Mouse (Mus musculus): ENCODE data around the gene Cela3b. TPM values are rescaled to one million over a fixed set of nuclear protein-coding genes. Genes with fewer than 3 reads are reported as not detected.

The Cela3b gene
- 0.29 TPM in 1 of 2 replicates, not detected in the other for polyA plus RNA-seq (2015; fragmentation: Nextera tagmentation; extraction: Ambion mirVana)

DNA sequence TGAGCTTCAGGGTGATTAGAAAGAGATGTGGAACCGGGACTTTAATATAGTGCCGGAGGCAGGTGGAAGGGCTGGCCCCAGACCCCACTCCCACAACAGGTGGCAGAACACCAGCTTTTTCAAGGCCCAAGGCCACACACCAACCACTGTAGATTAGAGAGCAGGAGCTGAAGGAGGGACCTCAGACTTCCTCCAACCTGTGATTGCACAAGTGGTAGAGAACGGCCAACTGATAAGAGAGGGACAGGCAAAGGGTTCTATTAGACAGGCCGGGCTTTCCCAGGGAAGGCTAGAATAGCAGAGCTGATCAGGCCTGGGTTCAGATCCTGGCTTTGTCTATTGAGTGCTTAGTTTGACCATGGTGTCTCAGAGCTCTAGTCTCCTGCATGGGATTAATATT lies at the start of gene Cela3b:
Gene Cela3b, minus strand, starts transcription at position 39 of the 400 bp plus-strand sequence.
- no peak within 1 kb of the TSS for H3K4me3 ChIP-seq
- H3K27ac ChIP-seq: no peak within 1 kb of the TSS
- H3K36me3 ChIP-seq: no peaks in the 10 kb centered on the region
- WGBS: 88% methylated on average over 4 of the region's 4 CpGs
- ATAC-seq (ENCODE audit: insufficient number of reproducible peaks, insufficient read depth, low FRiP score, low TSS enrichment, low read depth): no peak
- no peaks in the 10 kb centered on the region for H3K9me3 ChIP-seq
- H3K9ac ChIP-seq: no peak within 1 kb of the TSS
- no peak within 1 kb of the TSS for H3K4me2 ChIP-seq
- no peaks in the 10 kb centered on the region for H3K4me1 ChIP-seq
- H3K27me3 ChIP-seq: no peaks in the 10 kb centered on the region

DNA sequence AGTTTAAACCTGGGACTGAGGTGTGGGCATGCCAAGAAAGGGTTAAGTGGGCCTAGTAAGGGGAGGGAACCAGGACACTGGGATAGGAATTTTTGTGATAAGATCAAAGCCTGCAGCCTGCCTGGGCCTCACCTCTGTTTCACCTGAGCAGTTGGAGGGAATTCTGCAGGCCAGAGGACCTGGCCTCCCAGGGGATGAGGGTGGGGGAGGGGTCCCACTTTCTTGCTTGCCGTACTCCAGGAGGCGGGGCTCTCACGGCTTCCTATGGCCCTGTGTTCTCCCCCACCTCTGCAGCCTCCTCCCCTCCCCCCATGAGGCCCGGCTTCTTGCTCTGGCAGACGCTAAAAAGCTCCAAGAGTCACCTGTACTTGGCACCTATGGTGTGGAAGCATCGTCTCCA lies 49.4 kb upstream of the Cela3b start:
- 5% methylated on average over 6 of the region's 6 CpGs for WGBS
- H3K4me2 ChIP-seq: peak overlapping the region; percentile 24
- H3K36me3 ChIP-seq: no peaks in the 10 kb centered on the region
- H3K9ac ChIP-seq: 0 out of 2 replicates have a peak overlapping the region, but pooled peaks have one; percentile 12
- no peak for ATAC-seq (ENCODE audit: insufficient number of reproducible peaks, insufficient read depth, low FRiP score, low TSS enrichment, low read depth)
- H3K27ac ChIP-seq: peak overlapping the region; percentile 48; the same call in 1 of the 2 replicates
- H3K4me3 ChIP-seq: no peak overlapping the region
- H3K4me1 ChIP-seq: peaks cover 85% of the 10 kb centered on the region
- H3K9me3 ChIP-seq: no peaks in the 10 kb centered on the region
- H3K27me3 ChIP-seq: no peaks in the 10 kb centered on the region

DNA sequence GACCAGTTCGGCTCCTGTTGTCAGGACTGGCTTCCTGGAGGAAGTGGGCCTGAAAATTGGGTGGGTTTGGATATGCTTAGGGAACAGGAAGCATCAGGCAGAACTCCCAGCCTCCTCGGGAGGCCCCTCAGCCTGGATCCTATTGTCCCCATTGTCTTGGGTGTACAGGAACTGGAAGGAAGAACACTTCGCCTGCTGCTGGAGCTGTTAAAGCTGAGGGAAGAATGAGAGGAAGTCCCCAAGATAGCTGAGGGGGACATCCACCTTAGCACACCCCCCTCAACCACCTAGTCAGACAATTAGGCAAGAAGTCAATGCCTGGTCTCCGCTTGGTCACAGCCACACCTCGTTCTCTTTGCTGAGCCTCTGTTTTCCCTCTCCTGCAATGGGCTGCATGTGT lies 48.0 kb upstream of the Cela3b start:
- Histone ChIP-seq H3K27ac (peak overlapping the region; percentile 35; the same call in 1 of the 2 replicates), H3K4me3 (no peak overlapping the region), H3K4me2 (no peak overlapping the region), H3K36me3 (no peaks in the 10 kb centered on the region), H3K4me1 (peaks cover 90% of the 10 kb centered on the region), H3K27me3 (no peaks in the 10 kb centered on the region), H3K9me3 (no peaks in the 10 kb centered on the region), H3K9ac (no peak overlapping the region)
- ATAC-seq (ENCODE audit: insufficient number of reproducible peaks, insufficient read depth, low FRiP score, low TSS enrichment, low read depth): no peak
- 69% methylated on average over 5 of the region's 5 CpGs for WGBS

DNA sequence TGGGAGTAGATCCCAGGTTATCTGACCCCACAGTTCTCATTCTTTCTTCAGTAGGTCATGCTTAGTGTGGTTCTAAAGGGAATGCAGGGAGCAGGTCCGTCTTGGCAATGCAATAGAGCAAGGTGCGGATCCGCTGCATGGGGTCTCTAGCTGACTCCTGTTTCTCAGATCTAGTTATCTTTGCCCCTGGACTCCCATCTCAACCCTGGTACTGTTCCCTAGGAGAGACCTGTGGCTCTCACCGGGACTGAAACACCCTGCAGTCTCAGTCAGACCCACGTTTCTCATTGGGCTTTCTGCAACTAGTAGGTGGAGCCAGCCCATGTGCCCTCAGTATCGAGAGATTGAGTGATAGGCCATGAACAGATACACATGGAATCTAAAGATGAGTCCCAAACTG lies 47.3 kb upstream of the Cela3b start:
- H3K4me1 ChIP-seq: peaks cover 97% of the 10 kb centered on the region

DNA sequence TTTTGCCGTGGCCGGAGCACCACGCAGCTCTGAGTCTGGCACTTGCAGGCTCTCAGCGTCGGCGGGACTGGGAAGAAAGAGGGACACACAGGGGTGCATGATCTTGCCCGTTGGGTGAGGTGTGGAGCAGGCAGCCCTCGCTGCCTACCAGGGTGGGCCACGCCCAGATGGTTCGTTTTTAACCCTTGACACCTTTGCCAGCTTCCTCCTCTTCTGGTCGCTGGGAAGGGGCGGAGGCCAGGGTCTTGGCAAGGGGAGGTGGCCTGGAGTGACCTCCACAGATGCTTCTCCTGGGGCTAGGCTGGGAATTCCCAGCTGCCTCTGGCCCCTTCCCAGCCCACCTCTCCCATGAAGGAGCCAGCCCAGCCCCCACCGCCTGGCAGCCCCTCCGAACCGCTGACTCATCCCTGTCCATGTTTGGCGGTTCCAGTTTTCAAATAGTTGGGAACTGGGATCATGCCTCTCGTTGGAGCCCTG lies 46.5 kb upstream of the Cela3b start:
- Histone ChIP-seq H3K4me3 (no peak overlapping the region; the same call in 1 of the 2 replicates), H3K9me3 (no peaks in the 10 kb centered on the region), H3K27me3 (no peaks in the 10 kb centered on the region)

More for the DNA sequence above, 47.3 kb upstream of the Cela3b start:
- H3K4me3 ChIP-seq: no peak overlapping the region
- 47% methylated on average over 6 of the region's 6 CpGs for WGBS
- ATAC-seq (ENCODE audit: insufficient number of reproducible peaks, insufficient read depth, low FRiP score, low TSS enrichment, low read depth): no peak
- H3K36me3 ChIP-seq: no peaks in the 10 kb centered on the region
- 0 out of 2 replicates have a peak overlapping the region, but pooled peaks have one; percentile 64 for H3K27ac ChIP-seq
- H3K9me3 ChIP-seq: no peaks in the 10 kb centered on the region
- no peaks in the 10 kb centered on the region for H3K27me3 ChIP-seq
- 0 out of 2 replicates have a peak overlapping the region, but pooled peaks have one; percentile 49 for H3K9ac ChIP-seq
- H3K4me2 ChIP-seq: 0 out of 2 replicates have a peak overlapping the region, but pooled peaks have one; percentile 44

DNA sequence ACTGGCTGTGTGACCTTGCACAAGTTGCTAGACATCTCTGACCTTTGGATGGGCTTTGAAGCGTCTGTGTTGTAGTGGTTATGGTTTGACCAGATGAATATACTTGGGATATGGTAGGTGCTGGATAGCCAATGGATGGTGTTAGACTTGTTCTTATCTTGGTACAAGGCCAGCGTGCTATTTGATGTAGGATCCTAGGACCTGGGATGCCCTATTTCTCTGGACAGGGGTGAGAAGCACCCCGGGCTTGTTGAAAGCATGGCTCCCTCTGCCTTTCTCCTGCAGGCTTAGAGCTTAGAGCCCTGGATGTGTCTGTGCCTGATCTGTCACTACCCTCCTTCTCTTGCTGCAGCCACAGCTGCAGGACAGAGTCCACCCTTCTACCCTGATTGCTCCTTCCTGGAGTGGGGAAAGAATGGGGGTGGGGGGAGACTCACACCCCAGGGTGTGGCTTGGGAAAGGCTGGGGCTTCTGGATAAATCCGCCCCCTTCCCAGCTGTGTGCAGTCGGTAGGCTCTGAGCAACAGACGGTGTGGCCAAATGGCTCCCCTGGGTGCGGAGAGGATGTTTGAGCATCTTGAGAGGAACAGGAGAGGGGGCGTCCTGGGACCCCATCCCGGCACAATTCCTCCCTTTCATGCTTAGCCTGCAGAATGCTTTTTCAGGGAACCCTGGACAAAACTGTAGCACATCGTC lies 45.9 kb upstream of the Cela3b start:
- Histone ChIP-seq H3K9me3 (no peaks in the 10 kb centered on the region), H3K36me3 (0 out of 2 replicates have a peak, but pooled peaks cover 3% of the 10 kb centered on the region), H3K4me2 (peak overlapping the region; percentile 44), H3K4me3 (no peak overlapping the region; the same call in 1 of the 2 replicates), H3K4me1 (peaks cover 92% of the 10 kb centered on the region), H3K9ac (peak overlapping the region; percentile 49), H3K27me3 (no peaks in the 10 kb centered on the region), H3K27ac (peak overlapping the region; percentile 64; the same call in 1 of the 2 replicates)
- 24% methylated on average over 10 of the region's 10 CpGs for WGBS
- ATAC-seq (ENCODE audit: insufficient number of reproducible peaks, insufficient read depth, low FRiP score, low TSS enrichment, low read depth): no peak

More for the DNA sequence above, 46.5 kb upstream of the Cela3b start:
- Histone ChIP-seq H3K36me3 (no peaks in the 10 kb centered on the region), H3K9ac (peak overlapping the region; percentile 49; the same call in 1 of the 2 replicates), H3K27ac (peak overlapping the region; percentile 64; the same call in 1 of the 2 replicates), H3K4me1 (peaks cover 92% of the 10 kb centered on the region), H3K4me2 (peak overlapping the region; percentile 44)
- WGBS: 14% methylated on average over 17 of the region's 17 CpGs
- ATAC-seq (ENCODE audit: insufficient number of reproducible peaks, insufficient read depth, low FRiP score, low TSS enrichment, low read depth): no peak

DNA sequence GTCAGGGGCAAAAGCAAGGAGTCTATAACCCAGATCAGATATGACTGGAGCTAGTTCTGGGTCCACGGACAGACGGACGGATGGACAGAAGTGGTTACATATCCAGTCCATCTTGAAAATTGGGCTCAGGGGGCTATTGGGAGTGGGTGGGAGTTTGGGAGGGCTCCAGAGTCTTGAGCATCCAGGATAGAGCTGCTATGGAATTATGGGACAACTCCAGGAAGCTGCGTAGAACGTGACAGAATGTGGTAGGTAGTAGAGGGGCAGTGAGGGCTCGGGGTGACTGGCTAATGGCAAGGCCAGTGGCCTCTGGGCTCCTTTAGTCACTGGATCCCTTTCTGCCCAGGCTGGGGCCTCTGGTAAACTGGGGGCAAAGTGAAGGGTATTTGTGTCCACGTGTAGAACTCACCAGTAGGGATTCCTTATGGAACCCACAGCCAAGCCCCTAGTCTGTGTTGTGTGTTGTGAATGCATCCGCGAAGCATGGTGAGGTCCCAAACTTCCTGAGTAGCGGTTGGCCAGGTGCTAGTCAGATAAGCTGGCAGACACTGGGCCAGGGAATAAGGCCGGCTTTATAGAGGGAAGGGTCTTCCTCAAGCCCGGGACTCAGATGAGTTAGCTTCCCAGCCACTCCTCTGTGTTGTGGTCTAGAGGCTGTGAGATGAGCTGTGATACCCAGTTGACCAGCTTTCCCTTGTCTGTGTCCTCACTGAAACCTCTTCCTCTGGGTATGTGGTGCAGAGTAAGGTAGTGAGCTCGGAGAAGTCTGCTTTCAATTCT lies 45.1 kb upstream of the Cela3b start:
- H3K27ac ChIP-seq: no peak overlapping the region
- peaks cover 92% of the 10 kb centered on the region for H3K4me1 ChIP-seq
- H3K4me2 ChIP-seq: no peak overlapping the region
- H3K4me3 ChIP-seq: no peak overlapping the region
- H3K9me3 ChIP-seq: no peaks in the 10 kb centered on the region
- no peaks in the 10 kb centered on the region for H3K27me3 ChIP-seq
- no peak for ATAC-seq (ENCODE audit: insufficient number of reproducible peaks, insufficient read depth, low FRiP score, low TSS enrichment, low read depth)
- 81% methylated on average over 13 of the region's 13 CpGs for WGBS
- 0 out of 2 replicates have a peak, but pooled peaks cover 3% of the 10 kb centered on the region for H3K36me3 ChIP-seq
- no peak overlapping the region for H3K9ac ChIP-seq

DNA sequence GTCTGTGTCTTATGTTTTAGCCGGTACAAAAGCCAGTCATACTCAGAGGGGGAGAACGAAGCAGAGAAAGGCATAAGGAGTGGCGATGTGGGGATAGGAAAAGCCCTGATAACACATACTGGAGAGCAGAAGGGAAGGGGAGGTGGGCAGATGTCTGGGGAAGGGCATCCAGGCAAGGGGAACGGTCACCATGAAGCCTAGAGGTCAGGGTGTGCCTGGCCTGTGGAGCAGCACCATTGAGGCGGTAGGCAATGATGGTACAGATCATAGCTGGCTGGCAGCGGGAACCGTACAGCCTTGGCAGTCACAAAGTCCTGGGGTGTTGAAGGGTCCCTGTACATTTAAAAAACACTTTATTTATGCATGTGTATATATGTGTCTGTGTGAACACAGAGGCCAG lies 44.4 kb upstream of the Cela3b start:
- peak overlapping the region; percentile 74; the same call in 1 of the 2 replicates for H3K27ac ChIP-seq
- H3K27me3 ChIP-seq: no peaks in the 10 kb centered on the region
- no peak overlapping the region for H3K4me3 ChIP-seq
- no peaks in the 10 kb centered on the region for H3K9me3 ChIP-seq
- H3K36me3 ChIP-seq: 0 out of 2 replicates have a peak, but pooled peaks cover 3% of the 10 kb centered on the region
- H3K4me1 ChIP-seq: peaks cover 92% of the 10 kb centered on the region
- ATAC-seq (ENCODE audit: insufficient number of reproducible peaks, insufficient read depth, low FRiP score, low TSS enrichment, low read depth): no peak
- H3K4me2 ChIP-seq: no peak overlapping the region
- WGBS: 94% methylated on average over 7 of the region's 7 CpGs
- no peak overlapping the region for H3K9ac ChIP-seq

DNA sequence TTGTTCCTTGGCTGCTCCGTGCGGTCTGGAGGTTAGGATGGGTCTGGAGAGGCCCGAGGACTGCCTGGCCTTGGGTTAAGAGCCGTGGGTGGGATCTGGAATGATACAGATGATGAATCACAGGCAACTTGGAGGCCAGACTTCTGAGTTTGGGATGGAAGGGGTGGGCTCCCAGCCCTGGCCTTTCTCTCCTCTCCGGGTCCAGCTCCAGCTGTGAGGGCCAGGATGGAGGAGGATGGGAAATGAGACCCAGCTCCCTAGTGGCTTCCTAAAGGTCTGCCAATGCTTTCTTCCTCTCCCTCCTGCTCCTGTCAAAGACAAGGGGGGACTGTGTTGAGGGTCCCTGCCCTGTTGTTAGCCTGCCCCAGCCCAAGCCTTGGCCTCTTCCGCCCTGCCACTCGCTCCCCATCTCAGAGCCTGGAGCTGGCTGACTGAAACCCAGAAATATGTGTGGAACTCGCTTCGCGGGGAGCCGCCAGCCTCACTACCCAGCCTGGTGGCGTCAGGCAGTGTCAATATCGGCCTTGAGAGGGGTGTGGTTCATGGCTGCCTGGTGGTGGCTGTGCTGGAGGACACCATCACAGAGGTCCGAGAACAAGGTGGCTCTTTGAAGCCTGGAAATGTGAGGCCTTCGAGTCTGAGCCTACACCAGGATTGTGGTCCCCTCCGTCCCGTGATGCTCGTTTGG lies 43.5 kb upstream of the Cela3b start:
- no peak for ATAC-seq (ENCODE audit: insufficient number of reproducible peaks, insufficient read depth, low FRiP score, low TSS enrichment, low read depth)
- H3K9ac ChIP-seq: 0 out of 2 replicates have a peak overlapping the region, but pooled peaks have one; percentile 44

DNA sequence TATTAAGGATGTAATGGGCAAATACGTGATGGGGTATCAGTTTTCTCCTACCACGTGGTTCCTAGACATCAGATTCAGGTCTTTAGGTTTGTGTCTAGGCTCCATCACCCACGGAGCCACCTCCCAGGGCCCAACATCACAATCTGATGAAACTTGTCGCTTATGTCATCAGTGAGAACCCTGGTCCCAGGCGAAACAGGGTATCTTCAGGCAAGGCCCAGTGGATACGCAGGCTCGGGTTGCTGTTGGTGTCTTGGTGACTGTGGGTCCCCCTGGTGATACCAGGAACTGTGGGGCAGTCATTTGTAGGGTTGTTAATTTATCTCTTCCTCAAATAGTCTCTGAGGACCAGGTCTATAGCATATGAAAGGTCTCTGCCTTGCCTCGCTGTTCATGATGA lies 42.9 kb upstream of the Cela3b start:
- WGBS: 82% methylated on average over 8 of the region's 8 CpGs
- H3K27ac ChIP-seq: peak overlapping the region; percentile 74
- no peak for ATAC-seq (ENCODE audit: insufficient number of reproducible peaks, insufficient read depth, low FRiP score, low TSS enrichment, low read depth)
- H3K4me2 ChIP-seq: peak overlapping the region; percentile 28
- no peaks in the 10 kb centered on the region for H3K27me3 ChIP-seq
- H3K4me3 ChIP-seq: no peak overlapping the region
- H3K9me3 ChIP-seq: no peaks in the 10 kb centered on the region
- 0 out of 2 replicates have a peak, but pooled peaks cover 3% of the 10 kb centered on the region for H3K36me3 ChIP-seq
- 0 out of 2 replicates have a peak overlapping the region, but pooled peaks have one; percentile 44 for H3K9ac ChIP-seq
- H3K4me1 ChIP-seq: peaks cover 87% of the 10 kb centered on the region

More for the DNA sequence above, 43.5 kb upstream of the Cela3b start:
- Histone ChIP-seq H3K4me3 (no peak overlapping the region), H3K27ac (peak overlapping the region; percentile 74), H3K9me3 (no peaks in the 10 kb centered on the region), H3K4me1 (peaks cover 92% of the 10 kb centered on the region), H3K27me3 (no peaks in the 10 kb centered on the region), H3K4me2 (peak overlapping the region; percentile 28), H3K36me3 (0 out of 2 replicates have a peak, but pooled peaks cover 3% of the 10 kb centered on the region)
- 62% methylated on average over 18 of the region's 18 CpGs for WGBS
